Mouse (Mus musculus) frontal cortex, postnatal 10 days (tissue): ENCODE measurements at regions not wholly inside any gene's neighbourhood (a gene's known extent, or its start where the extent isn't known, plus 50 kb on each side); places are given as distances from the start of the nearest gene placed in this dataset.

ENCODE experiments used
- DNase-seq, 2 experiments: peaks; one replicate each; pipeline ENCODE4 v3.0.0; 2022; ENCODE audit warnings: low spot score in 2 of 2, mixed read lengths in 1 of 2

DNA sequence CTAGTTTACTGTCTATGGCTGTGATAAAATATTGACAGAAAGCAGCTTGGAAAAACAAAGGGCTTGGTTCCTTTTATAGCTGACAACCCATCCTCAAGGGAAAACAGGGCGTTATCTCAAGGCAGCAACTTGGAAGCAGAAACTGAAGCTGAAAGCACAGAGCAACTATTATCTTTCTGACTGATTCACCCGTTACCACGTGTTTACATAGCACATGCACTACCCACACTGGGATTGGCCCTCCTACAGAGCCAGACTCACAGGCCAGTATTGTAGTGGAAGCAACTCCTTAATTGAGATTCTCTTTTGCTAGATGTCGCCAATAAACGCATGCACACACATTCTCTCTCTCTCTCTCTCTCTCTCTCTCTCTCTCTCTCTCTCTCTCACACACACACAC lies 465.5 kb downstream of the Pros1 start:
- no peak for DNase-seq

- DNase-seq = no peak
Observed at GRCm38 (mm10) chr16:63351511-63352125, 497.5 kb downstream of the Pros1 start.

DNA sequence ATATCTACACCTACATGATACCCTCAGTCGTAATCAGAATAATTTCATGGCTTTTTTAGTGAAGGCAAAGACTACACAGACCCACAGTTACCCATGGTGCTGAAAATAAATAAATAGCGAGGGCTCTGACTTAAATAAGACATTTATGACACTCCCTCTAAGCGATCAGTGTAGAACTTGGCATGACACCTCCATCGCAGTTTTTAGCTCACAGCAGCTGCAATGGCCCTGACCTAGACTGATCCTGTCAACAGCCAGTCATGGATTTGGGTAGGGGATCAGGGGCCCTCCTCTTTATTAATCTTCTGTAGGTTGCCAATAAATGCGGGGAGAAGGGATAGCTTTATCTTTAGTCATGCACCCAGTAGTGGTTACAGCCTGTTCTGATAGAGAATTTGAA lies 494.1 kb downstream of the Epha3 start:
- no peak for DNase-seq

DNA sequence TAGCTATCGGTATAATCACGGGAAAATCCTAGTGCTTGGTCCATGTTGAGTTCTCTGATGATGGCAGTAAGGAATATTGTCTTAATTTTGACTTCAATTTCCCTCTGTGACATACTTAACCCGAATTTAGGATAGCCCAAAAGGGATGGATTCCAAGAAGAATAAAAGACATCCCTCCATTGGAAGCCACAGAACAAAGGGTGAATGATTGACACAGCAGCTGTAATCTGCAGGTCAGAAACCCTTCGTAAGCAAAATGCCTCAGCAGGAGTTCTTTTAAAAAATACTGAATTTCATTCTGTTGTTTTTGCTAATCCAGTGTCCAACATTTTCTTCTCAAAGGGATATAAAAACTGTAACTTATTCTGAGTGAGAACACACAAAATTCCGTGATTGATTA lies 492.7 kb downstream of the Epha3 start:
- no peak for DNase-seq

GRCm38 (mm10) chr16:63404976-63405375 lies 459.0 kb downstream of the Epha3 start:
- no peak for DNase-seq

DNA sequence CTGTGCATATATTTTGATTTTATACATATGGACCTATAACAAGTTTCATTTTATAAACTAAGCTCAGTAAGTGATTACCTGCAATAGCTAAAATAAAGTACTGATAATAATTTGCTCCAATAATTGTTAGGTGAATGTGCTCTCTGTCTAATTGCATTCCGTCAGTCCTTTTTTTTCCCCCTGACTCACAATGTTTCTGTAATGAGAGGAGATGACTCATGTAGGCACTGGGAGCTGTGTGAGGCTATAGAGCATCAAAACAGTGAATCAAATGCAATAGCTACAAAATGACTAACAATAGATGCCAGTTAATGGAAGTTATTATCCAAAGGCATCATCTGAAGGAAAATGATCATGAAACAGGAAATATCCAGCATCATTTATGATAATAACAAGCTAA lies 451.3 kb downstream of the Epha3 start:
- no peak for DNase-seq

GRCm38 (mm10) chr16:63452301-63452700 lies 411.7 kb downstream of the Epha3 start:
- DNase-seq = no peak

DNA sequence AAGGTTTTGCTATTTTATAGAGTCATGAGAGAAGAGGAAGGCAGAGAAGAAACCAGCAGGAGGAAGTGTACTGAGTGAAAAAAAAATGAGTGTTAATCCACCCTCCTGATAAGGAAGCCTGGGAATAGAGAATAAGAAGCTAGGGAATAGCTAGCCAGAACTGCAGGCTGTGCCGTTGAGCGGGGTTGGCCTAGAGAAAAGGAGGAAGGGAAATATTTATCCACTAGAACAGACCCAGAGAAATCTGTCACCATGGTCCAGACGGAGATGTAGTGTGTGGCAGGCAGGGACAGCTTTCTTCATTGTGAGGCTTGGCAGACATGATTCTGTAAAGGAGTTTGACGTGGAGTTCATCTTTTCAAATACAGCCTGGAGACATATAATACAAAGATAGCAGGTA lies 397.4 kb downstream of the Epha3 start:
- no peak for DNase-seq

GRCm38 (mm10) chr16:63468851-63469250 lies 395.1 kb downstream of the Epha3 start:
- DNase-seq = no peak
